Comparison of ENCODE assay signal across 25 mouse cellular contexts in the genomic region with DNA sequence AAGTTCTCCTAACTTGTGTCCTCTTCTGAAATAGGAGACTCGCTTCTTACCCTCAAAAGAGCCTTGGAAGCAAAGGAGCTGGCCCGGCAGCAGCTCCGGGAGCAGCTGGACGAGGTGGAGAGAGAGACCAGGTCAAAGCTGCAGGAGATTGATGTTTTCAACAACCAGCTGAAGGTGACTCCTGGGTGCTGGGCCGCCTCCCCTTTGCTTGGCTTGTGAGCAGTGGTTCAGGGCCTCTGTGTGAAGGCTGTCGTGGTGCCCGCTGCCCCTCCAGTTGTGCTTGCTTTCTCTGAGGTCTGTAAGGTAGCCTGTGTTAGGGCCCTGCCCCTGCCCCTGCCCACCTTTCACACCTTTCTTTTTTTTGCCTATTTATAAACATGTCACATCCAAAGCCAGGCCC.
DNase-seq lines count a peak whose midpoint lies in the region; ATAC-seq and TF ChIP-seq lines count a peak whose summit lies in the region.
"Had no signal": no experiment of that assay in that cellular context is flagged by ENCODE, and none has a peak within 500 bp of the region (broad histone marks: within the 10 kb centered on the region; RNA-seq: fewer than 3 reads in every experiment).

No protein-coding gene starts in this region.

- no peak for DNase-seq in heart, postnatal 36 days
- DNase-seq in lung, embryonic 14.5 days, result no peak
- no peak for DNase-seq in lung, postnatal 4 days
- DNase-seq in liver, embryonic 13.5 days, result no peak
- DNase-seq in forebrain, embryonic 14.5 days (ENCODE audit: low spot score), result no peak
- DNase-seq: adrenal gland, postnatal 25 days; cerebellum, adult 9-10 months; gastrocnemius, adult 2 months; kidney, adult 2 months; kidney, postnatal 36 days; layer of hippocampus, postnatal 36 days; lung, adult 18-20 months; lung, postnatal 36 days; right cerebral cortex, adult 18-20 months; right cerebral cortex, postnatal 4 days; thymus, postnatal 36 days had no signal

- 43% methylated on average over 7 of the region's 7 CpGs for WGBS in heart, embryonic 12.5 days
- WGBS in intestine, postnatal 0 days, result 72% methylated on average over 7 of the region's 7 CpGs
- 66% methylated on average over 7 of the region's 7 CpGs for WGBS in intestine, embryonic 15.5 days
- 53% methylated on average over 7 of the region's 7 CpGs for WGBS in lung, embryonic 14.5 days
- 73% methylated on average over 7 of the region's 7 CpGs for WGBS in liver, embryonic 13.5 days (ENCODE audit: insufficient replicate concordance)
- WGBS in forebrain, embryonic 14.5 days, result 91% methylated on average over 7 of the region's 7 CpGs

- no peak for ATAC-seq in heart, embryonic 12.5 days (ENCODE audit: insufficient number of reproducible peaks, low FRiP score)
- ATAC-seq in intestine, postnatal 0 days, result no peak
- ATAC-seq in intestine, embryonic 15.5 days, result no peak; the same call in 1 of the 2 replicates
- ATAC-seq in lung, embryonic 14.5 days (ENCODE audit: insufficient read depth), result no peak
- no peak for ATAC-seq in liver, embryonic 13.5 days (ENCODE audit: low read depth)
- ATAC-seq in forebrain, embryonic 14.5 days, result no peak
- ATAC-seq: forebrain, embryonic 13.5 days; midbrain, embryonic 15.5 days had no signal

- peak overlapping the region; percentile 81 for H3K27ac ChIP-seq in heart, embryonic 12.5 days (ENCODE audit: poor library complexity, severe bottlenecking)
- H3K27ac ChIP-seq in intestine, postnatal 0 days (ENCODE audit: low read depth, low read length), result peak overlapping the region; percentile 54
- H3K27ac ChIP-seq in intestine, embryonic 15.5 days, result no peak overlapping the region
- peak overlapping the region; percentile 13; the same call in 1 of the 2 replicates for H3K27ac ChIP-seq in lung, embryonic 14.5 days (ENCODE audit: low read depth)
- peak overlapping the region; percentile 35 for H3K27ac ChIP-seq in liver, embryonic 13.5 days
- H3K27ac ChIP-seq in forebrain, embryonic 14.5 days (ENCODE audit: low read depth, low read length), result no peak overlapping the region
- H3K27ac ChIP-seq: forebrain, embryonic 13.5 days; midbrain, embryonic 15.5 days; neural tube, embryonic 15.5 days had no signal

- peaks cover 32% of the 10 kb centered on the region for H3K4me1 ChIP-seq in heart, embryonic 12.5 days (replicated peaks)
- H3K4me1 ChIP-seq in intestine, postnatal 0 days (replicated peaks; ENCODE audit: control insufficient read depth, insufficient read depth, low read length), result 0 out of 2 replicates have a peak, but pooled peaks cover 2% of the 10 kb centered on the region
- H3K4me1 ChIP-seq in intestine, embryonic 15.5 days (replicated peaks), result 0 out of 2 replicates have a peak, but pooled peaks cover 14% of the 10 kb centered on the region
- no peaks in the 10 kb centered on the region for H3K4me1 ChIP-seq in lung, embryonic 14.5 days (ENCODE audit: insufficient read depth)
- H3K4me1 ChIP-seq in liver, embryonic 13.5 days (replicated peaks), result peaks cover 49% of the 10 kb centered on the region
- no peaks in the 10 kb centered on the region for H3K4me1 ChIP-seq in forebrain, embryonic 14.5 days (ENCODE audit: control insufficient read depth, insufficient read depth, low read length)

- H3K4me2 ChIP-seq in heart, embryonic 12.5 days, result 0 out of 2 replicates have a peak overlapping the region, but pooled peaks have one; percentile 5
- no peak overlapping the region for H3K4me2 ChIP-seq in intestine, postnatal 0 days (replicated peaks; ENCODE audit: low read depth)
- H3K4me2 ChIP-seq in intestine, embryonic 15.5 days (replicated peaks), result no peak overlapping the region
- H3K4me2 ChIP-seq in lung, embryonic 14.5 days, result no peak overlapping the region
- H3K4me2 ChIP-seq in liver, embryonic 13.5 days, result no peak overlapping the region
- H3K4me2 ChIP-seq in forebrain, embryonic 14.5 days (ENCODE audit: low read length), result no peak overlapping the region
- H3K4me2 ChIP-seq: forebrain, embryonic 13.5 days; hindbrain, embryonic 12.5 days; limb, embryonic 13.5 days; midbrain, embryonic 15.5 days; neural tube, embryonic 15.5 days had no signal

- H3K27me3 ChIP-seq in heart, embryonic 12.5 days (replicated peaks), result no peaks in the 10 kb centered on the region
- H3K27me3 ChIP-seq in intestine, postnatal 0 days (replicated peaks; ENCODE audit: control insufficient read depth, insufficient read depth, low read length), result no peaks in the 10 kb centered on the region
- no peaks in the 10 kb centered on the region for H3K27me3 ChIP-seq in intestine, embryonic 15.5 days (replicated peaks)
- no peaks in the 10 kb centered on the region for H3K27me3 ChIP-seq in lung, embryonic 14.5 days (ENCODE audit: insufficient read depth, low read length)
- 0 out of 2 replicates have a peak, but pooled peaks cover 3% of the 10 kb centered on the region for H3K27me3 ChIP-seq in liver, embryonic 13.5 days
- no peaks in the 10 kb centered on the region for H3K27me3 ChIP-seq in forebrain, embryonic 14.5 days (replicated peaks; ENCODE audit: control insufficient read depth, insufficient read depth, low read length)
- H3K27me3 ChIP-seq: forebrain, embryonic 13.5 days; hindbrain, embryonic 12.5 days; limb, embryonic 13.5 days; midbrain, embryonic 15.5 days; neural tube, embryonic 15.5 days had no signal

- H3K9me3 ChIP-seq in heart, embryonic 12.5 days (replicated peaks), result no peaks in the 10 kb centered on the region
- no peaks in the 10 kb centered on the region for H3K9me3 ChIP-seq in intestine, postnatal 0 days (ENCODE audit: control insufficient read depth)
- H3K9me3 ChIP-seq in intestine, embryonic 15.5 days, result no peaks in the 10 kb centered on the region
- H3K9me3 ChIP-seq in lung, embryonic 14.5 days (ENCODE audit: low read depth, low read length), result no peaks in the 10 kb centered on the region
- no peaks in the 10 kb centered on the region for H3K9me3 ChIP-seq in liver, embryonic 13.5 days (replicated peaks)
- no peaks in the 10 kb centered on the region for H3K9me3 ChIP-seq in forebrain, embryonic 14.5 days (replicated peaks; ENCODE audit: control insufficient read depth, low read length)
- H3K9me3 ChIP-seq: forebrain, embryonic 13.5 days; hindbrain, embryonic 12.5 days; limb, embryonic 13.5 days; midbrain, embryonic 15.5 days; neural tube, embryonic 15.5 days had no signal

- TF ChIP-seq CTCF in intestine, postnatal 0 days (IDR thresholded peaks at IDR 0.05; ENCODE audit: low read depth), result no peak
- TF ChIP-seq CTCF in lung, embryonic 14.5 days (IDR thresholded peaks at IDR 0.05; ENCODE audit: low read depth), result no peak

- no peak overlapping the region for H3K4me3 ChIP-seq in heart, embryonic 12.5 days
- H3K4me3 ChIP-seq in intestine, postnatal 0 days (ENCODE audit: low read depth, low read length), result no peak overlapping the region
- no peak overlapping the region for H3K4me3 ChIP-seq in intestine, embryonic 15.5 days (replicated peaks)
- no peak overlapping the region for H3K4me3 ChIP-seq in lung, embryonic 14.5 days (ENCODE audit: low read depth, low read length)
- no peak overlapping the region for H3K4me3 ChIP-seq in liver, embryonic 13.5 days (replicated peaks)
- H3K4me3 ChIP-seq in forebrain, embryonic 14.5 days (ENCODE audit: low read depth, low read length), result no peak overlapping the region
- H3K4me3 ChIP-seq: forebrain, embryonic 13.5 days; gastrocnemius, adult 2 months; hindbrain, embryonic 12.5 days; limb, embryonic 13.5 days; midbrain, embryonic 15.5 days; myocyte; neural tube, embryonic 15.5 days had no signal

- intact Hi-C loops in heart, postnatal 36 days (cut with DNase I), result loop anchor here (5.0 kb wide), 1 partner anchor 89 kb away; no protein-coding TSS in a partner anchor

- H3K9ac ChIP-seq in heart, embryonic 12.5 days, result no peak overlapping the region
- H3K9ac ChIP-seq in intestine, postnatal 0 days (ENCODE audit: low read depth, low read length), result no peak overlapping the region
- H3K9ac ChIP-seq in intestine, embryonic 15.5 days, result no peak overlapping the region
- no peak overlapping the region for H3K9ac ChIP-seq in lung, embryonic 14.5 days
- no peak overlapping the region for H3K9ac ChIP-seq in liver, embryonic 13.5 days
- H3K9ac ChIP-seq in forebrain, embryonic 14.5 days (ENCODE audit: low read length), result no peak overlapping the region
- H3K9ac ChIP-seq: forebrain, embryonic 13.5 days; hindbrain, embryonic 12.5 days; limb, embryonic 13.5 days; midbrain, embryonic 15.5 days; neural tube, embryonic 15.5 days had no signal

- H3K36me3 ChIP-seq in heart, embryonic 12.5 days, result peaks cover 31% of the 10 kb centered on the region
- H3K36me3 ChIP-seq in intestine, postnatal 0 days (ENCODE audit: control insufficient read depth, insufficient read depth), result peaks cover 16% of the 10 kb centered on the region
- H3K36me3 ChIP-seq in intestine, embryonic 15.5 days, result no peaks in the 10 kb centered on the region
- peaks cover 45% of the 10 kb centered on the region for H3K36me3 ChIP-seq in lung, embryonic 14.5 days (ENCODE audit: insufficient read depth)
- H3K36me3 ChIP-seq in liver, embryonic 13.5 days, result peaks cover 67% of the 10 kb centered on the region
- H3K36me3 ChIP-seq in forebrain, embryonic 14.5 days (ENCODE audit: control insufficient read depth, insufficient read depth, low read length), result peaks cover 52% of the 10 kb centered on the region

Comparison
In these comparisons a context has a peak if more than half of its experiments do, and no peak if none do; other contexts are left out.
1. H3K27ac ChIP-seq: peak in heart, embryonic 12.5 days (single experiment), intestine, postnatal 0 days (single experiment), lung, embryonic 14.5 days (single experiment) and liver, embryonic 13.5 days (single experiment); none in intestine, embryonic 15.5 days (single experiment) and forebrain, embryonic 14.5 days (single experiment).